Mouse (Mus musculus) spleen, adult 2 months (tissue): ENCODE data around the gene Lysmd2.

Experiments
- CTCF ChIP-seq: fragments of 200-500 bp; IDR thresholded peaks from 2 replicates; pipeline ENCODE4 v1.5.1; 2011; ENCODE audit warnings: mild to moderate bottlenecking, inconsistent platforms; ENCODE audit not compliant: insufficient read depth, insufficient read length, insufficient replicate concordance; ENCODE audit errors: extremely low read depth
- POLR2A ChIP-seq: fragments of 200-500 bp; IDR thresholded peaks from 2 replicates; pipeline ENCODE4 v1.6.1; 2011; ENCODE audit warnings: low read depth, low read length, inconsistent platforms

- TF ChIP-seq CTCF: no peak
- no peak for TF ChIP-seq POLR2A
Measured at GRCm38 (mm10) chr9:75672769-75673168, 47.2 kb downstream of the Lysmd2 start.
